Mouse (Mus musculus): ENCODE results near the gene Myl6. TPM values are rescaled to one million over a fixed set of nuclear protein-coding genes. Genes with fewer than 3 reads are reported as not detected.

Myl6 gene
- total and polyA plus RNA-seq, 3 experiments, result 366 to 560 (median 555) TPM

- H3K9ac ChIP-seq (ENCODE audit: insufficient read depth, low read depth), result peak overlapping the region; percentile 66
- in situ Hi-C loops (cut with MboI; ENCODE audit: low pct_ligation_motif_present, low pct_unique_long_range_greater_than_20kb, low sequenced_read_pairs), result no loop called here
- peak overlapping the region; percentile 77 to 86 (median 82) for H3K4me3 ChIP-seq (replicated peaks in 1 of 3; ENCODE audit: low read depth in 2 of 3, low read length in 2 of 3, poor library complexity in 1 of 3)
- peak; percentile 90 for DNase-seq (ENCODE audit: extremely low read depth)
- peaks cover 6 to 28% of the 10 kb centered on the region in 2 experiments for H3K4me1 ChIP-seq (ENCODE audit: control insufficient read depth in 1 of 2, insufficient read depth in 2 of 2)
- H3K27ac ChIP-seq (ENCODE audit: insufficient read depth, low read depth), result peak overlapping the region; percentile 69
- TF ChIP-seq MAFK (IDR thresholded peaks at IDR 0.05; ENCODE audit: insufficient replicate concordance, low read length), result peak; percentile 98
- no peak for TF ChIP-seq EP300 (IDR thresholded peaks at IDR 0.05; ENCODE audit: low read length)
- TF ChIP-seq E2F4 (IDR thresholded peaks at IDR 0.05; ENCODE audit: insufficient replicate concordance, low read depth, low read length), result peak; percentile 84; the same call in 1 of the 2 replicates
- TF ChIP-seq RAD21 (IDR thresholded peaks at IDR 0.05; ENCODE audit: low read depth, low read length), result no peak
- 0 out of 2 replicates have a peak, but pooled peaks have one; percentile 9 for TF ChIP-seq BHLHE40 (IDR thresholded peaks at IDR 0.05; ENCODE audit: low read depth, low read length)
- TF ChIP-seq SMC3 (IDR thresholded peaks at IDR 0.05; ENCODE audit: low read depth, low read length), result no peak
- TF ChIP-seq IRF4 (IDR thresholded peaks at IDR 0.05; ENCODE audit: low read depth, low read length), result peak; percentile 62; the same call in 1 of the 2 replicates
- no peak for TF ChIP-seq RCOR1 (conservative IDR thresholded peaks at IDR 0.05; ENCODE audit: low read depth, low read length)
- TF ChIP-seq TBP (conservative IDR thresholded peaks at IDR 0.05; ENCODE audit: low read depth, low read length), result peak; percentile 99
- TF ChIP-seq MYC (IDR thresholded peaks at IDR 0.05; ENCODE audit: low read depth, low read length), result no peak
- peak; percentile 78; the same call in 1 of the 2 replicates for TF ChIP-seq KAT2A (IDR thresholded peaks at IDR 0.05; ENCODE audit: insufficient replicate concordance, low read length)
- peak; percentile 75 for TF ChIP-seq ZNF384 (IDR thresholded peaks at IDR 0.05; ENCODE audit: low read depth, low read length)
- peak; percentile 39; the same call in 1 of the 2 replicates for TF ChIP-seq POLR2A (IDR thresholded peaks at IDR 0.05; ENCODE audit: low read depth, low read length)
- peak; percentile 70 for TF ChIP-seq NRF1 (IDR thresholded peaks at IDR 0.05; ENCODE audit: low read depth, low read length)
- peak; percentile 98 for TF ChIP-seq ELF1 (IDR thresholded peaks at IDR 0.05; ENCODE audit: low read depth, low read length)
- no peaks in the 10 kb centered on the region for H3K9me3 ChIP-seq (replicated peaks; ENCODE audit: low read length)
- peak overlapping the region; percentile 16 for H3K4me2 ChIP-seq (ENCODE audit: insufficient read depth, low read depth, poor library complexity, severe bottlenecking)
- dilution Hi-C loops (cut with MboI; ENCODE audit: extremely low pct_ligation_motif_present, extremely low pct_unique_long_range_greater_than_20kb, low sequenced_read_pairs), result no loop called here
- no peaks in the 10 kb centered on the region for H3K27me3 ChIP-seq (replicated peaks)
- H3K36me3 ChIP-seq (replicated peaks in 1 of 2; ENCODE audit: control insufficient read depth in 1 of 2, insufficient read depth in 1 of 2, low read length in 1 of 2), result peaks cover 7 to 25% of the 10 kb centered on the region in 2 experiments
- peaks cover 16% of the 10 kb centered on the region for H3K79me2 ChIP-seq (replicated peaks; ENCODE audit: control insufficient read depth, extremely low read depth, insufficient read depth, poor library complexity, severe bottlenecking)
Observed at GRCm38 (mm10) chr10:128458348-128458718, 35.6 kb downstream of the Myl6 start.

GRCm38 (mm10) chr10:128457676-128458075, 36.3 kb downstream of the Myl6 start:
- dilution Hi-C loops (cut with MboI; ENCODE audit: extremely low pct_ligation_motif_present, extremely low pct_unique_long_range_greater_than_20kb, low sequenced_read_pairs) (no loop called here), in situ Hi-C loops (cut with MboI; ENCODE audit: low pct_ligation_motif_present, low pct_unique_long_range_greater_than_20kb, low sequenced_read_pairs) (no loop called here)
- no peak for TF ChIP-seq POLR2AphosphoS2 (IDR thresholded peaks at IDR 0.05; ENCODE audit: low read depth, low read length)
- Histone ChIP-seq H3K4me2 (ENCODE audit: insufficient read depth, low read depth, poor library complexity, severe bottlenecking) (0 out of 2 replicates have a peak overlapping the region, but pooled peaks have one; percentile 13), H3K27ac (ENCODE audit: insufficient read depth, low read depth) (no peak overlapping the region), H3K27me3 (replicated peaks) (no peaks in the 10 kb centered on the region), H3K36me3 (replicated peaks in 1 of 2; ENCODE audit: control insufficient read depth in 1 of 2, insufficient read depth in 1 of 2, low read length in 1 of 2) (peaks cover 6 to 19% of the 10 kb centered on the region in 2 experiments), H3K9ac (ENCODE audit: insufficient read depth, low read depth) (no peak overlapping the region), H3K9me3 (replicated peaks; ENCODE audit: low read length) (no peaks in the 10 kb centered on the region), H3K4me3 (replicated peaks in 1 of 3; ENCODE audit: low read depth in 2 of 3, low read length in 2 of 3, poor library complexity in 1 of 3) (no peak overlapping the region), H3K4me1 (ENCODE audit: control insufficient read depth in 1 of 2, insufficient read depth in 2 of 2) (peaks cover 6 to 28% of the 10 kb centered on the region in 2 experiments), H3K79me2 (replicated peaks; ENCODE audit: control insufficient read depth, extremely low read depth, insufficient read depth, poor library complexity, severe bottlenecking) (peaks cover 16% of the 10 kb centered on the region)
- no peak for DNase-seq (ENCODE audit: extremely low read depth)

Measured in CH12.LX (cell line).